Comparison of ENCODE assay signal across 21 mouse cellular contexts in the genomic region with DNA sequence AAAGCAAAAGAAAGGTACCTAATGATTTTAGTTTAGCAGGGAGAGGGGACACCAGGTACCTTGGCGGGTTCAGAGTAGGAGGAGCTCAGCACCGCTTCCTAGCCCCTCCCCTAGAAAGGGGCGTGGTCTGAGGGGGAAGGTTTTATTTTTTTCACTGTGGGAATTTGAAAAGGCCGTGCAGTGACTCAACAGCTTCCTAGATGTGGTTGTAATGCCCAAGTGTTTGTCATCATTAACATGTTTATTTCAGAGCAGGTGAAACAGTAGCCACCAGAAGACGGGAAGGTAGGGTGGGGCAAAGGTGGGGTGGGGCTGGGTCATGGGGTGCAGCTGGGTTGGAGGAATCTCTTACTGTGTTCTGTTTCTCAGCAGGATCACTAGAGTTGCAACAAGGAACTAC.
DNase-seq lines count a peak whose midpoint lies in the region; TF ChIP-seq lines count a peak whose summit lies in the region.
"Had no signal": no experiment of that assay in that cellular context is flagged by ENCODE, and none has a peak within 500 bp of the region (broad histone marks: within the 10 kb centered on the region; RNA-seq: fewer than 3 reads in every experiment).

No protein-coding gene starts in this region.

- 0 out of 4 replicates have a peak, but pooled peaks cover 0 to 2% of the 10 kb centered on the region in 2 experiments for H3K4me1 ChIP-seq in ES-E14 (ENCODE audit: control insufficient read depth in 2 of 2, insufficient read depth in 2 of 2, low read length in 2 of 2, poor library complexity in 1 of 2)
- no peaks in the 10 kb centered on the region for H3K4me1 ChIP-seq in midbrain, embryonic 10.5 days
- H3K4me1 ChIP-seq: forebrain, embryonic 10.5 days; forebrain, embryonic 13.5 days; heart, embryonic 10.5 days; heart, embryonic 13.5 days had no signal

- no peaks in the 10 kb centered on the region for H3K36me3 ChIP-seq in ES-E14 (ENCODE audit: control insufficient read depth, insufficient read depth, low read length, poor library complexity, severe bottlenecking)
- no peaks in the 10 kb centered on the region for H3K36me3 ChIP-seq in midbrain, embryonic 10.5 days
- H3K36me3 ChIP-seq: forebrain, embryonic 10.5 days; heart, embryonic 10.5 days; heart, embryonic 13.5 days had no signal

- DNase-seq in heart, adult 11 months, result peak; percentile 42
- DNase-seq in heart, adult 18-20 months, result no peak
- DNase-seq in ES-E14 (ENCODE audit: low read depth, low spot score) (no peak), ZHBTc4 (ENCODE audit: low read depth, low spot score) (peak; percentile 54)
- DNase-seq in midbrain, embryonic 10.5 days (ENCODE audit: low spot score), result no peak
- no peak for DNase-seq in kidney, adult 18-20 months
- no peak for DNase-seq in spleen, postnatal 10 days (ENCODE audit: low spot score in 2 of 2)
- DNase-seq: adrenal gland, adult 8-10 months; adrenal gland, postnatal 36 days; cerebellum, adult 18-20 months; cerebellum, adult 9-10 months; cerebellum, postnatal 14 days; gastrocnemius, postnatal 14 days; heart, adult 2 months; heart, postnatal 14 days; heart, postnatal 4 days had no signal

- no peak overlapping the region for H3K27ac ChIP-seq in ES-E14 (ENCODE audit: insufficient read depth, low read depth, low read length, poor library complexity, severe bottlenecking)
- no peak overlapping the region for H3K27ac ChIP-seq in midbrain, embryonic 10.5 days (replicated peaks)
- H3K27ac ChIP-seq: forebrain, embryonic 10.5 days; forebrain, embryonic 13.5 days; heart, adult 2 months; heart, embryonic 10.5 days; heart, embryonic 13.5 days; hindbrain, embryonic 14.5 days had no signal

- no peaks in the 10 kb centered on the region for H3K9me3 ChIP-seq in ES-E14 (ENCODE audit: control insufficient read depth, insufficient read depth, low read depth, low read length)
- H3K9me3 ChIP-seq in midbrain, embryonic 10.5 days (replicated peaks), result no peaks in the 10 kb centered on the region
- H3K9me3 ChIP-seq: forebrain, embryonic 10.5 days; forebrain, embryonic 13.5 days; heart, embryonic 10.5 days had no signal

- no peaks in the 10 kb centered on the region for H3K27me3 ChIP-seq in midbrain, embryonic 10.5 days (ENCODE audit: low read depth, poor library complexity, severe bottlenecking)
- H3K27me3 ChIP-seq: forebrain, embryonic 13.5 days; heart, embryonic 13.5 days had no signal

- WGBS in midbrain, embryonic 10.5 days, result 69% methylated on average over 5 of the region's 5 CpGs

- in situ Hi-C loops in ES-E14 (cut with MboI; ENCODE audit: low sequenced_read_pairs in 2 of 2, unreplicated experiment in 2 of 2), result no loop called here

- H3K4me3 ChIP-seq in ES-E14 (ENCODE audit: insufficient read depth in 1 of 2, low read depth in 1 of 2, low read length in 2 of 2, poor library complexity in 1 of 2, severe bottlenecking in 1 of 2), result no peak overlapping the region
- no peak overlapping the region for H3K4me3 ChIP-seq in midbrain, embryonic 10.5 days
- H3K4me3 ChIP-seq: forebrain, embryonic 10.5 days; forebrain, embryonic 13.5 days; heart, adult 2 months; heart, embryonic 10.5 days; heart, embryonic 13.5 days had no signal

- H3K9ac ChIP-seq in ES-E14 (ENCODE audit: insufficient read depth, low read depth, low read length, poor library complexity, severe bottlenecking), result no peak overlapping the region
- H3K9ac ChIP-seq: forebrain, embryonic 13.5 days; heart, embryonic 13.5 days; hindbrain, embryonic 14.5 days had no signal

TF ChIP-seq in ES-E14, 5 proteins besides CTCF, POLR2A, EP300 and RAD21:
- TF ChIP-seq ZNF384 (IDR thresholded peaks at IDR 0.05; ENCODE audit: low read depth, low read length) (peak; percentile 73), ZC3H11A (IDR thresholded peaks at IDR 0.05; ENCODE audit: borderline replicate concordance, low read depth, low read length) (no peak), HCFC1 (IDR thresholded peaks at IDR 0.05; ENCODE audit: borderline replicate concordance, insufficient read depth, low read length) (no peak), MAFK (IDR thresholded peaks at IDR 0.05; ENCODE audit: insufficient read depth, low read depth, low read length) (no peak), CHD2 (IDR thresholded peaks at IDR 0.05; ENCODE audit: low read depth, low read length) (no peak)

Comparison
In these comparisons a context has a peak if more than half of its experiments do, and no peak if none do; other contexts are left out.
1. DNase-seq: peak in heart, adult 11 months (single experiment) and ZHBTc4 (single experiment); none in heart, adult 18-20 months (0 of 2), ES-E14 (single experiment), midbrain, embryonic 10.5 days (single experiment), kidney, adult 18-20 months (single experiment) and spleen, postnatal 10 days (0 of 2).